Comparison of ENCODE assay signal across 18 mouse cellular contexts in genomic region chr16:36708751-36709150, GRCm38 (mm10). TPM values are rescaled to one million over a fixed set of nuclear protein-coding genes. Genes with fewer than 3 reads are reported as not detected.
DNase-seq lines count a peak whose midpoint lies in the region; ATAC-seq and TF ChIP-seq lines count a peak whose summit lies in the region.
"Had no signal": no experiment of that assay in that cellular context is flagged by ENCODE, and none has a peak within 500 bp of the region (broad histone marks: within the 10 kb centered on the region; RNA-seq: fewer than 3 reads in every experiment).

No protein-coding gene starts in this region.

- H3K36me3 ChIP-seq in liver, postnatal 0 days (replicated peaks; ENCODE audit: insufficient read depth, low read length): no peaks in the 10 kb centered on the region
- H3K36me3 ChIP-seq in liver, embryonic 12.5 days: no peaks in the 10 kb centered on the region
- H3K36me3 ChIP-seq in ES-Bruce4 (ENCODE audit: control insufficient read depth, insufficient read depth, low read length, poor library complexity, severe bottlenecking): no peaks in the 10 kb centered on the region
- H3K36me3 ChIP-seq: forebrain, embryonic 12.5 days; limb, embryonic 13.5 days; liver, embryonic 15.5 days; midbrain, embryonic 10.5 days had no signal

- H3K4me3 ChIP-seq in liver, postnatal 0 days (ENCODE audit: low read depth, low read length): no peak overlapping the region
- H3K4me3 ChIP-seq in liver, embryonic 12.5 days: no peak overlapping the region
- H3K4me3 ChIP-seq in ES-Bruce4 (ENCODE audit: low read depth, low read length): peak overlapping the region; percentile 74
- H3K4me3 ChIP-seq: forebrain, embryonic 12.5 days; limb, embryonic 13.5 days; liver, embryonic 15.5 days; midbrain, embryonic 10.5 days had no signal

- ATAC-seq in liver, postnatal 0 days: no peak
- ATAC-seq in liver, embryonic 12.5 days: no peak
- no peak for ATAC-seq in cerebellum, adult (ENCODE audit: insufficient number of reproducible peaks, low FRiP score, low TSS enrichment)

- no peaks in the 10 kb centered on the region for H3K27me3 ChIP-seq in liver, postnatal 0 days (ENCODE audit: insufficient read depth, low read length)
- H3K27me3 ChIP-seq in liver, embryonic 12.5 days (replicated peaks): no peaks in the 10 kb centered on the region
- no peaks in the 10 kb centered on the region for H3K27me3 ChIP-seq in ES-Bruce4 (ENCODE audit: control insufficient read depth, insufficient read depth, low read length, poor library complexity, severe bottlenecking)
- H3K27me3 ChIP-seq: forebrain, embryonic 12.5 days; limb, embryonic 13.5 days; liver, embryonic 15.5 days had no signal

- H3K4me2 ChIP-seq in liver, postnatal 0 days (ENCODE audit: low read depth, low read length): no peak overlapping the region
- H3K4me2 ChIP-seq in liver, embryonic 12.5 days: no peak overlapping the region
- H3K4me2 ChIP-seq: forebrain, embryonic 12.5 days; limb, embryonic 13.5 days; liver, embryonic 15.5 days had no signal

- WGBS in liver, postnatal 0 days (ENCODE audit: insufficient replicate concordance): 30% methylated on average over 7 of the region's 7 CpGs
- WGBS in liver, embryonic 12.5 days (ENCODE audit: insufficient replicate concordance): 32% methylated on average over 7 of the region's 7 CpGs

- TF ChIP-seq CTCF in liver, postnatal 0 days (IDR thresholded peaks at IDR 0.05; ENCODE audit: low read depth): no peak
- TF ChIP-seq CTCF in ES-Bruce4 (IDR thresholded peaks at IDR 0.05; ENCODE audit: low read depth, low read length): no peak

- no peak for DNase-seq in liver, postnatal 0 days
- peak; percentile 55 to 61 for DNase-seq in B cell, adult 2 months
- DNase-seq in induced T-regulatory cell, adult 2 months (ENCODE audit: low read depth): peak; percentile 60
- DNase-seq in retina, postnatal 1 day: no peak
- no peak for DNase-seq in c-Kit-positive CD71-positive TER-119-positive erythroid progenitor cells, embryonic 14.5 days (ENCODE audit: low spot score)
- DNase-seq: adrenal gland, postnatal 25 days; cerebellum, postnatal 10 days; embryo, embryonic 11 days; gastrocnemius, postnatal 14 days; lung, postnatal 14 days; right cerebral cortex, adult 18-20 months had no signal

- peak overlapping the region; percentile 16; the same call in 1 of the 2 replicates for H3K27ac ChIP-seq in liver, postnatal 0 days (ENCODE audit: low read depth)
- H3K27ac ChIP-seq in liver, embryonic 12.5 days: no peak overlapping the region
- peak overlapping the region; percentile 82 for H3K27ac ChIP-seq in ES-Bruce4 (ENCODE audit: insufficient read depth, low read length)
- H3K27ac ChIP-seq: forebrain, embryonic 12.5 days; limb, embryonic 13.5 days; liver, embryonic 15.5 days; midbrain, embryonic 10.5 days had no signal

- H3K9ac ChIP-seq in liver, postnatal 0 days (replicated peaks): no peak overlapping the region
- no peak overlapping the region for H3K9ac ChIP-seq in liver, embryonic 12.5 days
- peak overlapping the region; percentile 55 for H3K9ac ChIP-seq in ES-Bruce4 (ENCODE audit: low read depth, poor library complexity, severe bottlenecking)
- H3K9ac ChIP-seq: forebrain, embryonic 12.5 days; limb, embryonic 13.5 days; liver, embryonic 15.5 days had no signal

- TF ChIP-seq POLR2A in ES-Bruce4 (IDR thresholded peaks at IDR 0.05; ENCODE audit: insufficient read depth, low read length): no peak

- TF ChIP-seq EP300 in liver, postnatal 0 days (IDR thresholded peaks at IDR 0.05; ENCODE audit: low read depth): no peak
- TF ChIP-seq EP300 in ES-Bruce4 (IDR thresholded peaks at IDR 0.05; ENCODE audit: insufficient read depth, low read depth, low read length): no peak

- peaks cover 4% of the 10 kb centered on the region; the same call in 1 of the 2 replicates for H3K4me1 ChIP-seq in liver, postnatal 0 days (ENCODE audit: insufficient read depth)
- H3K4me1 ChIP-seq in liver, embryonic 12.5 days: no peaks in the 10 kb centered on the region
- H3K4me1 ChIP-seq in ES-Bruce4 (ENCODE audit: control insufficient read depth, insufficient read depth, low read length): peaks cover 8% of the 10 kb centered on the region
- H3K4me1 ChIP-seq: forebrain, embryonic 12.5 days; limb, embryonic 13.5 days; liver, embryonic 15.5 days; midbrain, embryonic 10.5 days had no signal

- no peaks in the 10 kb centered on the region for H3K9me3 ChIP-seq in liver, postnatal 0 days (ENCODE audit: low read length)
- no peaks in the 10 kb centered on the region for H3K9me3 ChIP-seq in liver, embryonic 12.5 days (replicated peaks)
- H3K9me3 ChIP-seq in ES-Bruce4 (replicated peaks; ENCODE audit: control insufficient read depth, insufficient read depth, low read length, poor library complexity, severe bottlenecking): no peaks in the 10 kb centered on the region
- H3K9me3 ChIP-seq: forebrain, embryonic 12.5 days; limb, embryonic 13.5 days; liver, embryonic 15.5 days; midbrain, embryonic 10.5 days had no signal

RNA-seq across cellular contexts. Expression of gene Ildr1, which starts 15.0 kb away (rescaled TPM):
- polyA plus RNA-seq in liver, postnatal 0 days (2015; fragmentation: Nextera tagmentation; extraction: Ambion mirVana): 0.19 and 0.30 TPM in 2 replicates
- 0.05 TPM in 2 replicates for polyA plus RNA-seq in liver, embryonic 12.5 days (2016; fragmentation: Nextera tagmentation; extraction: Ambion mirVana)
- 13.9 and 17.0 TPM in 2 replicates for polyA plus RNA-seq in ES-Bruce4 (2011; ENCODE audit: insufficient read depth, insufficient read length, low read depth, missing spikeins)

RNA-seq across cellular contexts. Expression of gene Cd86, which starts 42.9 kb away (rescaled TPM):
- 7.7 and 9.3 TPM in 2 replicates for polyA plus RNA-seq in liver, postnatal 0 days (2015; fragmentation: Nextera tagmentation; extraction: Ambion mirVana)
- 4.3 and 4.9 TPM in 2 replicates for polyA plus RNA-seq in liver, embryonic 12.5 days (2016; fragmentation: Nextera tagmentation; extraction: Ambion mirVana)
- polyA plus RNA-seq in ES-Bruce4 (2011; ENCODE audit: insufficient read depth, insufficient read length, low read depth, missing spikeins): not detected in 2 replicates

Comparison
In these comparisons a context has a peak if more than half of its experiments do, and no peak if none do; other contexts are left out.
1. DNase-seq: peak in B cell, adult 2 months (2 of 2) and induced T-regulatory cell, adult 2 months (single experiment); none in liver, postnatal 0 days (single experiment), retina, postnatal 1 day (single experiment) and c-Kit-positive CD71-positive TER-119-positive erythroid progenitor cells, embryonic 14.5 days (single experiment).
2. RNA of gene Ildr1, which starts 15.0 kb away (polyA plus RNA-seq): 13.9 to 17.0 TPM in ES-Bruce4; 0.19 to 0.30 TPM in liver, postnatal 0 days and 0.05 TPM in liver, embryonic 12.5 days; every median in the first group is over 10 times any median in the second.